Mouse (Mus musculus): Measurements from ENCODE around the gene Slc50a1.

Slc50a1 gene

DNA sequence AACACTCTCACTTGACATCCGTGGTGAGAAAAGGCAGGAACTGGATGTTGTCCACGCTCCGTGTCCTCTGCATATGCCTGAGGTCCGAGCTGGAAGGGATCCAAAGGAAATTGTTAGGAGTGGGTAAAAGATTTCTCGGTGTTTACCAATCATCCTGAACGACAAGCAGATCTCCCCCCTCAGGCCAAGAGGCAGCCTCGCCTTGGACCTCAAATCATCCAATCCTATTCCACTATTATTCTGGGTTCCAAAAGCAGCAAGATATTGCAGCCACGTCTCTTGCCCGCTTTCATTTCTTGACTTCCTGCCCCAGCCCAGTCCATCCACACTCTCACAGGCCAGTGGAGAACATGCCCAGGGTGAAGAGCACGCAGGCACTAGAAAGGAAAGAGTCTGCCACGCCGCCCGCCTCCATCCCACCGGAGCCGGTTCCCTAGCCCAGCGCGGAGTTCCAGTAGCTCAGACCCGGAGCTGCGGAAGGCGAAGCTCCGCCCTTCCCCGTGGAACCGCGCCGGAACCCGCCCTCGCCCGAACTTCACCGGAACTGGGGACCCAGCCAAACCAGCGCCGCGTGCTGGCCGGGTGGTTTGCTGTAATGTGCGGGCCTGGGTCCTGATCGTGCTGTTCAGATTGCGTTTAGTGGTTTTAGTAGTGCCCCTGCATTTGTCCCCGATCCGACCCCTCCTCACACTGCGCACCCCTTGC lies at the start of gene Slc50a1:
Gene Slc50a1, minus strand, starts transcription at position 520 of the 705 bp plus-strand sequence.
- DNase-seq (ENCODE audit: low spot score in 2 of 2) = peak; percentile 87 to 89

DNA sequence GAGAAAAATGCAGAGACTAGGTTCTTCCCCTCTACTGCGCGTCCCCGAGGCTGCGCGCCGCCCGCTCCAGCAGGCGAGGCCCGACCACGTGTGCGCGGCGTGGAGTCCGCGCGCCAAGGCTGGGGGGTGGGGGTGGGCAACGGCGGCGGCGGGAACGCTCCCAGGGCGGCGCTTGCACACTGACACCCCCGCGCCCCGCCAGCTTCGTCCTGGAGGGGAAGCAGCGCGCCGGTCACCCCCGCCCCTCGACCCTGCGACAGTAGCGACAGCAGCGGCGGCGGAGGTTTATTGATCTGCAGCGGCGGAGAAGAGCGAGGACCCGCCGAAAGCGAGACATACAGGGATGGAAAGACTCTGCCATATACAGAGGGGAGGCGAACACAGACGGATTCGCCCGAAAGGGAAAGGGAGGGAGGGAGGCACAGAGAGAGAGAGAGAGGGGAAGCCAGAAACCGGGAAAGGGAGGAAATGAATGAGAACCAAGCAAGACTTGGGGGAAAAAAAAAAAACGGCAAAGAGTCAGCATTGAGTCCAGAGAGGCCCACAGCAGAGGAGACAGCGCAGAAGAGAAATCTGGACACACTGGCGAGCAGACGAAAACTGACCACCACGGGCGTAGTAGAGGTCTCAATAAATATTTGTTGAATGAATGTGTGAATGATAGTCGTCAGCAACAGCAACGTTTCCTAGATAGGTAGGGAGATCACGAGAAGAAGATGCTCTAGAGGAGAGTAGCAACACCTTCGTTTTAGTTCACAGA lies 49.4 kb upstream of the Slc50a1 start:
- no peak for DNase-seq (ENCODE audit: low spot score in 2 of 2)

DNA sequence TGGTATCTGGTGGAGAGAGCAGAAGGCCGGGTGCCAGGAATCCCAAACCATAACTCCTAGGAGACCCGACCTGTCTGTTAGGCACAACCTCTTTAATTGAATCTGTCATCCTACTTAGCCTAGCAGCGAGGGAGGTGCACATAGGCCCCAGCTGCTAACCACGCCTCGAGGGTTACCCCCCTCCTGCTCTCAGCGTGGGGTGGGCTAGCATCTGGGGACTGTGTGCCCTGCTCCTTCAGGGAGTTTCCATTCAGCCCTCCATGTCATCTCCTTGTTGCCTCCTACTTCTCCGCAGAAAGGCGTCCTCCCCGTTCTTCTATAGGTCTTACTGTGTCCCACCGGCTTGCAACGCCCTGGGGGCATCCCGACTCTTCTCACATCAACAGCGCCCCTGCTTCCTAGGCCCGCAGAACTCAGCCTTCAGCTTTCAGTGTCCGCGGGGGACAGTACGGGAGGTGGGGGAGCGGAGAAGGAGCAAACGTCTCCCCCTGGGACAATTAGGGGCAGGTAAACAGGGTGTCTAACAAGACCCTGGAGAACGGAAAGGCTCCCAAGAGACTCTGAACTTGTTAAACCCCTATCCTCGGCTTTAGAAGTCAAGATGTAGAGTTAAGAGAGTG lies 48.7 kb upstream of the Slc50a1 start:
- no peak for DNase-seq (ENCODE audit: low spot score in 2 of 2)

DNA sequence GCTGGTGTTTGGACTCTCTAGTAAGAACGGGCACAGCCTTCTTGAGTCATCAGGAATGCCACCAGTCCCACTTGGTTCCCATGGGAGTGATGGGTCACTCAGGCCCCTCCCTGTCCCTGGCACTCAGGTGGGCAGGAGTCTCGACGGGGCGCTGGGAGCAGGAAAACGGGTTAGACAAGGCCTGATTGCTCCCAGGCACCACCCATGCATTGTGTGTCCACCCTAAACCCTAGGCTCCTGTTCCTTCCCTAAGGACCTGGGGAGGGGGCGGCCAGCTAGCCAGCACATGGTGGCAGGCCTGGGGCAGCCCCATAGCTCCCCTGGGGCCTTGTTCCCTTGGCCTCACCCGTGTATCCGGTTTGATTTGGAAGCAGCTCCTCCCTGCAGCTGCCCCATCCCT lies 47.9 kb upstream of the Slc50a1 start:
- no peak for DNase-seq (ENCODE audit: low spot score in 2 of 2)

DNA sequence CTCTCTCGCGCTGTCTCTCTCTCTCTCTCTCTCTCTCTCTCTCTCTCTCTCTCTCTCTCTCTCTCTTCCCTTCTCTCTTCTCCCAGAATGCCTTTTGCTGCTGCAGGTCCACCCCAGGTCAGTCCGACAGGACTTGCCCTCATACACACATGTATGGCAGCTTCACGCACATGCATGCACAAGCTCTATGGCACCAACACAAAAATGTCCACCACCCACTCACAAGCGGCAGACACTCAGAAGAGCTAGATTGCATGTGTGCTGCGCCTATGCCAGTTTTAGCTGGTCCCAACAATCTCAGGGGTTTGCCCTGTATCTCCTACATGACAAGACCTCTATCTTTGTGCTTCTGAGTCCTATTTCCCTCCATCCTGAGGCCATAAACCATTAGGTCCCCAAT lies 46.9 kb upstream of the Slc50a1 start:
- no peak for DNase-seq (ENCODE audit: low spot score in 2 of 2)

DNA sequence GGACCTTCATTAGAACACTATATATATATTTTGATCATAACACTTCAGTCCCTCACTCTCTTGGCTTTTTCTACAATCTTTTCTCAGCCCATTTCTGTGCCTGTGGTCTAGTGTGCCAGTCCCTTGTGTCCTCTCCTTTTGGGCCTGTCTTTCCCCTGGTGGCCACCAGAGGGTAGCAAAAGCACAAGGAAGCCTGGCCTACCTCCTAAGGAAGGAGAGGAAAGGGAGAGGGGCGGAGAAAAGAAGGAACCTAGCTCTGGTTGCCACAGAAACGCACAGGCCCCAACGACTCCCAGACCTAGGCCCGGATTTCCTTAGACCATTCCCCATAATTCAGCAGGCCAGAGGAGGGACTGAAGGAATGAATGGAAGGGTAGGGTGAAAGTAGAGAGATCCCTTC lies 46.5 kb upstream of the Slc50a1 start:
- peak; percentile 75 to 85 for DNase-seq (ENCODE audit: low spot score in 2 of 2)

DNA sequence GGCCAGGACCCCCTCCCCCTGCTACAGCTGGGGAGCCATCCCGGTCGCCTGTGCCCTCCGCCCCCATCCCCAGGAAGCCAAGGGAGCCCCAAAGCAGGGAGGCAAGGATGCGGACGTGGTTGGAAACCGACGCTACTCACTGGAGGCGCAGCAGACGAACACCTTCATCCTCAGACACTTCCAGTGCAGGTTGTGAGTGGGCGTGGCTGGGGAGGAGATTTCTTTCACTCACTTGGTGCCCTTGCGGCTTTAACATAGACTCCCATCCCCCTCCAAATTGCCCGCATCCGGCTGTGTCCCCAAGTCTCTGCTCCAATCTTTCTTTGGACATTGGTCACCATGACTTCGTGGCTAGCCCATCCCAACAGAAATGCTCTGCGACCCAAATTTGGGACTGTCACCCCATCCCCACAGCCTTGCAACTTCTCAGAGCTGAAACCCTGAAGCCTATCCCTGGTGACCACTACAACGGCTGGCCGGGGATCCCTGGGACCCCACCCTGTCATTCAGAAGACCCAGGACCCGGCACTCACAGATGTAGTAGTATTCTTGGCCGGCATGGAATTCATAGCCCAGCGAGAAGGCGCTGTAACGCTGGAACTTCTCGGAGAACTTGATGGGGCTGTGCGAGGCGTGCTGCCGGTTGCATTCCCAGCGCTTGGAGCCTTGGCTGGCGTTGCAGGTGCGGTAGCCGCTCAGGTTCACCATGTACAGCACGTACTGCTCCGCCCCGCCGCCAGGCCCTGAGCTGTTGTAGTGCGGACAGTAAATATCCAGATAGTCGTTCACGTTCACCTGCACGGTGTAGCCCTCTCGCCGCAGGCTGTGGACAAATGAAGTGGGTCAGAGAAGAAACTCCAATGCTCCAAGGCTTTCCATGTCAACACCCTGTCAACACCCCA lies 45.8 kb upstream of the Slc50a1 start:
- DNase-seq (ENCODE audit: low spot score in 2 of 2) = no peak

DNA sequence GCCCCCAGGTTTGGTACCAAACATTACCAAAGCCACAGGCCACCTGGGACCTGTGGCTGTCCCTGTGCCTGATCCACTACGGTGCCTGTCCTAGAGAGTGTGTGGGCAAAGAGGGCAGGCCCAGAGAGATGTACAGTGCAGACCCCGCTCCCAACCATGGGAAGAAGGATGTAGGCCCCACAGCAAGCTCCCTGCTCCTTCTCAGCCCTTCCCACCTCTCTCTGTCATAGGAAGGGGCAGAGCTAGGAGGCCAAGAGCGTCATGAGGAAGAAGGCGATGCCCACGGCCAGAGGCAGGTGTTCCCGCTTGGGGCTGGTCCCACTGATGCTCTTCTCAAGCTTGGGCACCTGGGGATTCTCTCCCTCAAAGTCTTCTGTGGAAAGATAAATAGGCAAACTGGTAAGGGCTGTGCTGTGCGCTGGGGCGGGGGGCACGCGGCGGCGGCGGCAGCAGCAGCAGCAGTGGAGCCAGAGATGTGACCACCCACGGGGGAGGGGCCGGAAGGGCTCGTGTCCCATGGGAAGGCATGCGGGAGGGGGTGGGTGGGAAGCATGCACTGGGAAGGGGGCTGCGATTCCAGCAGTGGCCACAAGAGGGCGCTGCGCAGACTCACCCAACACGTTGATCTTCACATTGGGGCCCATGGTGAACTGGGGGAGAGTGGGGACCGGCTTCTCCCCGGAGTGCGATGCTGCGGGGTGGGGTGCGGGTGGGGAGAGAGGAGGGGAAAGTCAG lies 45.0 kb upstream of the Slc50a1 start:
- peak; percentile 70 to 71 for DNase-seq (ENCODE audit: low spot score in 2 of 2)

DNA sequence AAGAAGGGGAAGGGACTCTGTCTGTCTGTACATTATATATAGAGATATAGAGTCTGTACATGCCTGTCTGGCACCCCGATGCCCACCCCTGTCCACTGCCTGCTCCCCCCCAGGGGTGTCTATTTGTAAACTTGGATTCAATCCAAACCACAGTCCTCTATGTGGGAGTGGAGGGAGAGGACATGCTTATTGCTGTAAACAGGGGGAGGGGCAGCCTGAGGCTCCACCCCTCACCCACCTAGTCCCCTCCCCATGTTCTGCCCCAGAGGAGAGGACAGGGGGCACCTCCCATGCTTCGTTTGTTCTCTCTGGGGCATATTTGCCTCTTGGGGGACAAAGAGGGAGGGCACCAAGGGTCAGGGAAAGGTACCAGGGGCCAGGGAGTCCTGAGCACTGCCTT lies 44.4 kb upstream of the Slc50a1 start:
- DNase-seq (ENCODE audit: low spot score in 2 of 2) = no peak

DNA sequence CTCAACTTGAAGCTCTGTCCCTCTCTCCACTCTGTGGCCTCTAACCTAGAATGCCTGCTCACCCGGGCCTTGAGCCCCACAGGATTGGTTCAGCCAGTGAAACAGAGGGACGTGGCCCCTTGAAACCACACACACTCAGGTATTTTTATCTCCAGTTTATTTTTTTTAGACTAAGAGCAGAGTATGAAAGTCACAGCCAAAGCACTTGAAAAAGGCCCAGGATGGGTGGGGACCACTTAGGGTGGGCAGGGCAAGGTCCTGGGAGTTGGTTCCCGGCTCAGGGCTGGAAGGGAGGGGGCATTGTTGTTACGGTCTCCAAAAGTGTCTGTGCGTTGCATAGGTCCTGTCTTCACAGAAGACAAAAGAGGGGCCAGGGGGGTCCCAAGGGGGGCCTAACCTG lies 44.0 kb upstream of the Slc50a1 start:
- DNase-seq (ENCODE audit: low spot score in 2 of 2) = no peak

DNA sequence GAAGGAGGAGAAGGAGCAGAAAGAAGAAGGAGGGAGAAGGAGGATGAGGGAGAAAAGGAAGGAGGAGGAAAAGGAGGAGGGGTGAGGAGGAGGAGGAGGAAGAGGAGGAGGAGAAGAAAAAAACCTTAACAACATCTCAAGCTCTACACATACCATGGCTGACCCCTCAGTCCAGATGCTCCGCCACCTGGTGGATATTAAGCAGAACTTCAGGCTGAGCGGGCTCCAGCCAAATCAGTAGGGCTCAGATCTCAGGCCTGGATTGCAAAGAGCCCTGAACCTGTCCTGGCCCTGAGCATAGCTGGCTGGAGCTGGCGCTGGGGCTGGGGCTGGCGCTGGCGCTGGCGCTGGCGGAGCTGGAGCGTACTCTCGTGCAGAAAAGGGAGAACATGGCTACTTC lies 37.7 kb upstream of the Slc50a1 start:
- DNase-seq (ENCODE audit: low spot score in 2 of 2) = peak; percentile 49 to 68

DNA sequence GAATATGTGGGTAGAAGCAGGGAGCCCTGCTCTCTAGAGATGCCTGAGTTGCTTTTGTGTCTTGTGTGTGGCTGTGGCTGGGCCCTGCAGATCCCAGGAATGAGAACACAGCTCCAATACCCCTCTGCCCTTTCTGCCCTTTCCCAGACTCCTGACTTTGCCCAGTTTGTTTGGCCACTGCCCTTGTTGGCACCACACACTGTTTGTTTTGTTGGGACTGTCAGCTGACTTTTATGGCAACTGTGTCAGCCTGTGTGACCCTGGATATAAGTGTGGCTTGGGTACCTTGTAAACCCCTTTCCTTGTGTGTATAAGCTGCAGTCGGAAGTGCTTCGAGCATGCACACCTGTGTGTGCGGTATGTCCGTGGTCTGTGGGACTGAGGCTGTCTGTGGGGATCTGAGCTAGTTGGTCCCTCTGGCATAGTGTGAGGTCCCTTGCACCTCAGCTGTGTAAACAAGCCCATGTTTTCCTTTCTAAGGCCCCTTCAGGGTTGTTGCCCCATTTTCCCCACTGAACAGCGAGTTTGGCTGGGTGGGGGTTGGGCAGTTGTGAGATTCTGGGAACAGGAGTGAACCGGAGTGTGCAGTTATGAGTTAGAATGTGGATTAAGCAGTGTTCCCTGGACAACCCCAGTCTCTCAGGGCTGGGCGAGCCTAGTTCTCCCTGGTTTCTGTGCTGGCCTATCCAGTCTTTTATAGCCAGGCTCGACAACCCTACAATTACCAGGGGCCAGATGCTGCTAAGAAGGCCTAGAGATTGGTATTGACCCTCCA lies 35.4 kb upstream of the Slc50a1 start:
- DNase-seq (ENCODE audit: low spot score in 2 of 2) = no peak

DNA sequence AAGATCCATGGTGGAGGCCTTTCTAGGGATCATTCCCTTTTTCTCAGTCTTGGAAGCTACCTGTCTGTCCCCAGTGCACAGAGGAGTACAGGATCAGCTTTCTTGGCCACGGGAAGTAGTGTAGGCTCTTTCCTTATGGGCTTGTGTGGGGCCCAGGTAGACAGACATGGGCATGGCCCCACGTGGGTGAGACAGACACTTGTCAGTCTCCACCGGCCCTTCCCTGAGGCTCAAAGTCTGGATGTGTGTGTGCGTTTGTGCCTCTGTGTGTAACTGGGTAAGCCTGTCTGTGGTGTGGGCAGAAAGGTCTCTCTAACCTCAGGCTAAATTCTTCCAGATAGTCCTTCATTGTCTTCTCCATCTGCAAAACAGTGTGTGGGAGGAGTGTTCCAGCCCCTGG lies 34.7 kb upstream of the Slc50a1 start:
- DNase-seq (ENCODE audit: low spot score in 2 of 2) = no peak

DNA sequence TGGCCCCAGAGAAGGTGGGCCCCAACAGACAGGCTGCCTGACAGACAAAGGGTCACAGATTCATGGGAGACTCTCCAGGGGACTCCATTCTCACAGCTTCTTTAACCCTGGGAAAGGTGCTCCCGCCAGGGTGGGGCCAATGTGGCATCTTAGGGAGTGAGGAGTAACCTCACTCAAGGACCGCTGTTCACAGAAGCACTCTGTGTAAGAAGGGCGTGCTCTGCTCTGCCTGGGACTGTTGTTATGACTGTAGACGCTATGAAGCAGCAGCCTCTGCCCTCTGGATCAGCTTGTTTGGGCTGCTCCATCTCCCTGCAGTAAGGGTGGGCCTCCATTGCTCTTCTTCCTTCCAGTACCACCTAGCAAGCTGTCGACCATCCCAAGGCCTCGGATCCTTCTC lies 34.1 kb upstream of the Slc50a1 start:
- no peak for DNase-seq (ENCODE audit: low spot score in 2 of 2)

DNA sequence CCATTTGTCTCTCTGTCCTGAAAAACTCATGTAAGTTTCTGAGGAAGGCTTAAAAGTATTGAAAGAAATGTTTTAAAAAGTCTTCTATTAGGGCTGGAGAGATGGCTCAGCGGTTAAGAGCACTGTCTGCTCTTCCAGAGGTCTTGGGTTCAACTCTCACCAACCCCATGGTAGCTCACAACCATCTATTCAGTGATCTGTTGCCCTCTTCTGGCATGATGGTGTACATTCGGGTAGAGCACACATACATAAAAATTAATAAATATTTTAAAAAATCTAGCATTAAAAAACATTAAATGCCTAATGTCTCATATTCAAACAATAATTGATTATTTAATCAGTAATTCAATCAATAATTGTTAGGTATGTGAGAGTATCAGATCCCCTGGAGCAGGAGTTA lies 30.1 kb upstream of the Slc50a1 start:
- no peak for DNase-seq (ENCODE audit: low spot score in 2 of 2)

DNA sequence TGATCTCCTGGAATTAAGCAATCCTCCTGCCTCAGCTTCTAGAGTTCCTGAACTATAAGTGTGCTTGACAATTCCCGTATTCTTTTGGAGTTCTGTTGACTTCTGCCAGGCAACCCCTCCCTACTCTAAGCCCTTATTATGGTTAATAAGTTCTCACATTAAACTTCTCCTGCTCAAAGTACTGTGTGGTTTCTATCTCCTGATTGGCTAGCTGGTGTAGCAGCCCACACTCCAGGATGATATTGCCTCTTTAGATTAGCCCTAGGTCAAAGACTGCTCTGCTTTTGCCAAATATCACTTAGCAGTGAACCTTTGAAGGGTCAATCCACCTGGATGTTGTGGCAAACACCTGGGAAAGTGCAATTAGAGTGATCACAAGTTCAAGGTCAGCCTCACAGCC lies 29.7 kb upstream of the Slc50a1 start:
- DNase-seq (ENCODE audit: low spot score in 2 of 2) = no peak

DNA sequence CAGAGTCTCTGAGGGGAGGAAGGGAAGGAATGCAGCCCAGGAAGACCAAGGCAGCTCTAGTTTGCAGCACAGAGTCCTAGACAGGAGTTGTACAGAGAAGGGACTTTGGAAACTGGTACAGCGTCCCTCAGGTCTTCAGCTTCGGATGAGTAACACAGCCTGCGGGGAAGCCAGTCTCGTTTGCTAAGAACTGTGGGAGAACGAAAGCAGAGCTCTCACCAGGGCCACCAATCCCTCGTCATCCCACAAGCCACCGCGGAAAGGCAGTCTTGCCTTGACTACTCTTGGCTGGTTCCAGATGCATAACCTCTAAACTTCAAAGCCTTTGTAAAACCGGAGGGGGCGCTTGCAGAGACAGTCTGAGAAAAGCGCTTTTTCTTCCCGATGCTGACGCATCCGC lies 29.1 kb upstream of the Slc50a1 start:
- DNase-seq (ENCODE audit: low spot score in 2 of 2) = no peak

DNA sequence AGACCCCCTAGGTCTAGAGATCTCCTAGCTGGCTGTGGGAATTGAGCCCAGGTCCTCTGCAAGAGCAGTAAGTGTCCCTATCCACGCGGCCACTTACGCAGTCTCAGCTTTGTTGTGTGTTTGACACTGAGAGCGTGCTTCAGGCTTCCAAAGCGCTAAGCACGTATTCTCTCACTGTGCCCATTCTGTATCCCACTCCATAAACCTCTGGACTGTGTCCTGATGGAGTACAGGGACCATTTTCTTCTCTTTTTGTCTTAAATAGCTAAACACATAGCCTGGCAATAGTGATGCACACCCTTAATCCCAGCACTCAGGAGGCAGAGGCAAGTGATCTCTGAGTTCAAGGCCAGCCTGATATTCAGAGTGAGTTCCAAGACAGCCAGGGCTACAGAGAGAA lies 28.5 kb upstream of the Slc50a1 start:
- no peak for DNase-seq (ENCODE audit: low spot score in 2 of 2)

DNA sequence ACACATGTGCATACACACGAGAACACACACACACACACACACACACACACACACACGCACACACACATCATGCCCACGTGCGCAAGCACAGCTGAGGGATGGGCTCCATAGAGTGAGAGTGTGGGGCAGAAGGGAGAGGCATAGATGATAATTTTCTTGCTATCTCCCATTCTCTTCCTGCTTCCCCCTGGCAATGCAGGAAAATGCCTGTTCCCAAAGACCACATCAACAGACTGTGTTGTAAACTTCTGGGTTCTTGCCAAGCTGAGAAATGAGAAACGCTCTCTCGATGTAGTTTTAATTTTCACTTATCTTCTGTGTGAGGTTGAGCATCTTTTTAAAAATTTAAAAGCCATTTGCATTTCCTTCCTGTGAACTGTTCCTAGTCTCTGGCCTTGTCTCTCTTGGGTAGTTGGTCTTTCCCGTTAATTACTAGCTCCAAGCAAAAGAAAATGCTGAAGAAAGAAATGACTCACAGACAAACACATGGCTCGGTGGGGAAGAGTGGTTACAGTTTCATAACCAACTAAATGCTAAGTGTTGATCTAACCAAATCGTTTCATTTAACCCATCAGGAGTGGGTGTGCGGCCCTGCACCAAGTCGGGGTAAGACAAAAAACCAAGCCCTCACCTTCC lies 26.5 kb upstream of the Slc50a1 start:
- no peak for DNase-seq (ENCODE audit: low spot score in 2 of 2)

DNA sequence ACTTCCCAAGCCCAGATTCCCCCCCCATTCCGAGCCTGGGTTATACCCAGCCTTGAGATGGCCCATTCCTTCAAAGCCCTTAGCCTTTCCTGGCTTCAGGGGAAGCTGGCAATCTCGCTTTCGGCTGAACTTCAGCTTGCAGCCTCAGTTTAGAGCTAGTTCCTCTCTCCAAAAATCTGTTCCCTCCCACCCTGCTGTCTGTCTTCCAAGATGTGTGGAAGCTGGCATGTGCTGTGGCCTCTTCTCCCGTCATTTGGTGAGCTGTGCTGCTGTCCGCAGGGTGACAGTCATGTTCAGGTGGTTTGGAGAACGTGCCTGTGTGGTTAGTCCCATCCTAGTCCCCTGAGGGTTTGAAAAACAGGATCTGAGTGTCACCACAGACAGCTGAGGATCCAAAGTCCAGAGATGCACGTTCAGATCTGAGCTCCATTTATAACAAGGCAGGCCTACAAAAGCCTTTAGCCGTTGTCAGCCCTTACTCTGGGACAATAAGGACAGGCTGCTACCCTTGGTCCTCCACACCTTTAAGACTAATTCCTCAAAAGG lies 25.4 kb upstream of the Slc50a1 start:
- no peak for DNase-seq (ENCODE audit: low spot score in 2 of 2)

Measured in heart, adult 9 months (tissue).